Mouse (Mus musculus) intestine, embryonic 16.5 days (tissue): ENCODE measurements around the gene F3. TPM values are rescaled to one million over a fixed set of nuclear protein-coding genes. Genes with fewer than 3 reads are reported as not detected.
A peak's percentile ranks its signal among the peaks of the same experiment; 100 is the strongest.

Experiments used
- ATAC-seq: fragments of 200-750 bp; cut with Nextera tagmentation; 2 replicates; pipeline ENCODE4 v1.8.0; 2017; ENCODE audit warnings: moderate TSS enrichment, moderate library complexity
- H3K27ac ChIP-seq: fragments of 300-500 bp; sonication (generic); 2 replicates; pipeline ENCODE4 v1.5.1; 2014; ENCODE audit warnings: mild to moderate bottlenecking, low read length
- H3K27me3 ChIP-seq: fragments of 300-500 bp; sonication (generic); replicated peaks from 2 replicates; pipeline ENCODE4 v1.6.1; 2014; ENCODE audit warnings: low read length, control low read depth, mixed read lengths; ENCODE audit not compliant: control insufficient read depth, insufficient read depth
- H3K36me3 ChIP-seq: fragments of 300-500 bp; sonication (generic); 2 replicates; pipeline ENCODE4 v1.6.1; 2014; ENCODE audit warnings: low read length, control low read depth; ENCODE audit not compliant: control insufficient read depth, insufficient read depth
- H3K4me1 ChIP-seq: fragments of 300-500 bp; sonication (generic); 2 replicates; pipeline ENCODE4 v1.6.1; 2014; ENCODE audit warnings: low read length, control low read depth, mixed read lengths; ENCODE audit not compliant: control insufficient read depth, insufficient read depth
- H3K4me2 ChIP-seq: fragments of 300-500 bp; sonication (generic); 2 replicates; pipeline ENCODE4 v1.6.1; 2014; ENCODE audit warnings: low read depth, low read length, control low read depth
- H3K4me3 ChIP-seq: fragments of 300-500 bp; sonication (generic); 2 replicates; pipeline ENCODE4 v1.5.1; 2014; ENCODE audit warnings: mild to moderate bottlenecking, low read length
- H3K9ac ChIP-seq: fragments of 300-500 bp; sonication (generic); 2 replicates; pipeline ENCODE4 v1.6.1; 2014; ENCODE audit warnings: low read depth, low read length
- H3K9me3 ChIP-seq: fragments of 300-500 bp; sonication (generic); 2 replicates; pipeline ENCODE4 v1.6.1; 2016; ENCODE audit warnings: low read length, control low read depth; ENCODE audit not compliant: control insufficient read depth
- WGBS: fragments of 180-500 bp; shearing (Covaris S2); extraction: QIAGEN DNeasy Blood & Tissue Kit; methylation state at CpG from one replicate; pipeline ENCODE4 v1.1.7; 2014; 5-methylcytosine and 5-hydroxymethylcytosine counted together
- polyA plus RNA-seq: library from polyadenylated mRNA; unstranded; fragments of >200 nt; fragmentation: Nextera tagmentation; extraction: Ambion mirVana; gene quantifications from 2 replicates; pipeline ENCODE4 v1.2.1, GENCODE M21; 2015

F3 gene
- polyA plus RNA-seq, 1 experiment from 2014 or later: 28.6 TPM

DNA sequence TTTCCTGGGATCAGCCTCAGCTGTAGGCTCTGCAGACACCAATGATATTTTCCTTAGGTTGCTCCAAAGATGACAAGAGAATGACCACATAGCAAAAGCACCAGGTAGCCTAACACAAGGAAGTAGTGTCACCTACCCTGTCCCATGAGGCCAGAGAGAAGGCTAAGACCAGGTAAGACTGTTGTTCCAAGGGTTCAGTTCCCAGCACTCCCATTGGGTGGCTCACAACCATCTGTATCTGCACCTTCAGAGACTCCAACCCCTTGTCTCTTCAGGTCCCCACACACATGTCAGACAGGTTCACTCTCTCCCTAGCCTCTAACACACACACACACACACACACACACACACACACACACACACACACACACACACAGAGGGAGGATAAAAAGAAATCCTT is 8.0 kb upstream of the F3 start:
- Histone ChIP-seq H3K4me2 (no peak overlapping the region), H3K9me3 (no peaks in the 10 kb centered on the region), H3K4me3 (no peak overlapping the region), H3K36me3 (no peaks in the 10 kb centered on the region), H3K4me1 (peaks cover 10% of the 10 kb centered on the region), H3K27me3 (peaks cover 21% of the 10 kb centered on the region), H3K9ac (no peak overlapping the region), H3K27ac (no peak overlapping the region)
- no peak for ATAC-seq

DNA sequence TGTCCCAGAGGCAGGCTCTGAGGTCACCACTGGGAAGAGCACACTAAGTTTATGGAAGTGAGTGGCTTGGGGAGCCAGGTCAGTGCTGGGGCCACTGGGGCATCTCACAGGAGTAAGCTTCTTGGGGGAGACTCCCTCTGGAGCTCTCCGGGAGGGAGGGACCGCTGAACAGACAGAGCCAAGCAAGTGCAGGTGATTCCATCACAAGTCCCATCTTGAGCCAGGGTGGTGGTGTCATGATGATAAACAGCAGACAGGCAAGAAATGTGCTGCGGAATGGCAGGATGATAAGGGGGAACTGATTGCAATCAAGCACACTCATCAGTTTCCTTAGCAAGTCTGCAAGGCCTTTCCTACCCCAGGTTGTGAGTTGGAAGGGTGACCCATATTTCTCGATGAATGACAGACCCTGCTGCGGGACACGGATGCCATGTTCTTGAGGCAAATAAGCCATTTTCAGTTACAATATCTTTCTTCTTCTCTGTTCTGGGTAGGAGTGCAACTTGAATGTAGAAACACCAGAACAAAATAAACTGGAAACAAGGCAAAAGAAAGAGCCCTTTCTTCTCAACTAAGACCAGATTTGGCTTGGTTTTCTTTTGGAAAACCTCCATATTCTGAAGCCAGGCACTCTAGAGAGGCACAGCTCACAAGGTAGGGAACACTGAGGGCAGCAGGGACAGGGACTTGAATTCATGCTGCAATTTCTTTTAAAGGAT is 7.4 kb upstream of the F3 start:
- H3K9me3 ChIP-seq: no peaks in the 10 kb centered on the region
- H3K36me3 ChIP-seq: no peaks in the 10 kb centered on the region
- H3K27ac ChIP-seq: no peak overlapping the region
- no peak overlapping the region for H3K4me3 ChIP-seq
- H3K9ac ChIP-seq: no peak overlapping the region
- H3K4me2 ChIP-seq: no peak overlapping the region
- no peak for ATAC-seq
- H3K4me1 ChIP-seq: peaks cover 10% of the 10 kb centered on the region
- WGBS: 67% methylated on average over 6 of the region's 6 CpGs
- H3K27me3 ChIP-seq: peaks cover 18% of the 10 kb centered on the region

DNA sequence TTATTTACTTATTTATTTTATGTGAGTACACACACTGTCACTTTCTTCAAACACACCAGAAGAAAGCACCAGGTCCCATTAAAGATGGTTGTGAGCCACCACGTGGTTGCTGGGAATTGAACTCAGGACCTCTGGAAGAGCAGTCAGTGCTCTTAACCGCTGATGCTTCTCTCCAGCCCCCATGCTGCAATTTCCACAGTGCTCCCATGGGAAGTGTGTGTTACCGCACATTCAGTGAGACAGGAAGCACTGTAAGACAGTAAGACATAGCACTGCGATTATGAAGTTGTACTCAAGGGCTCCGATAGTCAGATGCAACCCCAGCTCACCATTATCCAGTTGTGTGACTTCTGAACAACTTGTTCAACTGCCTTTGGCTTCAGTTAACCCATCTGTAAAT is 6.9 kb upstream of the F3 start:
- no peak overlapping the region for H3K4me2 ChIP-seq
- H3K27ac ChIP-seq: no peak overlapping the region

GRCm38 (mm10) chr3:121718679-121719078 is 4.7 kb upstream of the F3 start:
- Histone ChIP-seq H3K36me3 (no peaks in the 10 kb centered on the region), H3K9ac (no peak overlapping the region), H3K4me1 (peaks cover 18% of the 10 kb centered on the region), H3K4me2 (no peak overlapping the region), H3K9me3 (no peaks in the 10 kb centered on the region), H3K4me3 (no peak overlapping the region), H3K27me3 (peaks cover 25% of the 10 kb centered on the region), H3K27ac (no peak overlapping the region)
- 81% methylated on average over 8 of the region's 8 CpGs for WGBS
- ATAC-seq: no peak

More for the DNA sequence above, 6.9 kb upstream of the F3 start:
- Histone ChIP-seq H3K36me3 (no peaks in the 10 kb centered on the region), H3K27me3 (peaks cover 19% of the 10 kb centered on the region), H3K9me3 (no peaks in the 10 kb centered on the region), H3K4me3 (no peak overlapping the region), H3K9ac (no peak overlapping the region), H3K4me1 (peaks cover 14% of the 10 kb centered on the region)
- no peak for ATAC-seq
- WGBS: 83% methylated on average over 5 of the region's 5 CpGs

- Histone ChIP-seq H3K36me3 (no peaks in the 10 kb centered on the region), H3K27ac (no peak overlapping the region), H3K9ac (no peak overlapping the region), H3K4me2 (no peak overlapping the region), H3K4me3 (no peak overlapping the region), H3K9me3 (no peaks in the 10 kb centered on the region), H3K27me3 (peaks cover 25% of the 10 kb centered on the region), H3K4me1 (peaks cover 25% of the 10 kb centered on the region)
- 65% methylated on average over 3 of the region's 3 CpGs for WGBS
- ATAC-seq: no peak
These were observed 3.6 kb upstream of the F3 start for GRCm38 (mm10) chr3:121719701-121720100.

- H3K27me3 ChIP-seq: peaks cover 22% of the 10 kb centered on the region
- H3K27ac ChIP-seq: no peak overlapping the region
- H3K36me3 ChIP-seq: no peaks in the 10 kb centered on the region
- H3K9ac ChIP-seq: no peak overlapping the region
- peaks cover 25% of the 10 kb centered on the region for H3K4me1 ChIP-seq
- WGBS: 32% methylated on average over 14 of the region's 14 CpGs
- 0 out of 2 replicates have a peak, but pooled peaks have one; percentile 9 for ATAC-seq
- H3K4me2 ChIP-seq: peak overlapping the region; percentile 39
- H3K4me3 ChIP-seq: peak overlapping the region; percentile 29
- no peaks in the 10 kb centered on the region for H3K9me3 ChIP-seq
These were observed 2.3 kb upstream of the F3 start for GRCm38 (mm10) chr3:121720801-121721690.

- ATAC-seq: no peak
- no peaks in the 10 kb centered on the region for H3K36me3 ChIP-seq
- peak overlapping the region; percentile 39 for H3K4me2 ChIP-seq
- peak overlapping the region; percentile 29 for H3K4me3 ChIP-seq
- no peak overlapping the region for H3K27ac ChIP-seq
- no peaks in the 10 kb centered on the region for H3K9me3 ChIP-seq
- WGBS: 68% methylated on average over 7 of the region's 7 CpGs
- peaks cover 22% of the 10 kb centered on the region for H3K27me3 ChIP-seq
- peaks cover 25% of the 10 kb centered on the region for H3K4me1 ChIP-seq
- H3K9ac ChIP-seq: no peak overlapping the region
These were observed 1.7 kb upstream of the F3 start for GRCm38 (mm10) chr3:121721691-121722070.

DNA sequence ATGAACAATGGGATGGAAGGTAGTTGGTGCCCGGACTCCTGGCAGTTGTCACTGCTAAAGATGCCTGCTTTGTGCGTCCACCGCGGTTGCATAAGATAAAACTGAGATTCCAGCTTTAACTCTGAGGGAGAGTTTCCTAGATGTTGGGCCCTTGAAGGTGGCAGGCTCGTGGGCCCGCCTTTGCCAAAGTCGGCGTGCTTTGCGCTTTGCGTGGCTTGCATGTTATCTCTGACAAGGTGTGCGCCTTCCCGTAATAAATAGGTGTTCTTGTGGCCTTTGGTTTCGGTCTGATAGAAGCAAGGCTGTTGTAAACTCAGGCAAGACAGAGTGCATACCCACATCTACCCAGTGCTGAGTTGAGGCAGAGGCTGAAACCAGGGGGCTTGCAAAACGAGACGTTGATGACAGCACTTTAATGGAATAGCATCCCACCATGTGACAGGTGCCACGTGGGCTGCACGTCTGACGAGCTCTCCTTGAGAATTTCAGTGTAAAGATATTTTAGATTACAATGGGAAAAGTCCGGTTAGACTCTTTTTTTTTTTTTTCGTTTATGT is 709 bp downstream of the F3 start:
- Histone ChIP-seq H3K4me1 (peaks cover 25% of the 10 kb centered on the region), H3K9me3 (no peaks in the 10 kb centered on the region), H3K36me3 (no peaks in the 10 kb centered on the region), H3K9ac (peak overlapping the region; percentile 68), H3K4me3 (peak overlapping the region; percentile 69), H3K27ac (peak overlapping the region; percentile 57), H3K27me3 (peaks cover 11% of the 10 kb centered on the region; the same call in 1 of the 2 replicates), H3K4me2 (peak overlapping the region; percentile 94)
- ATAC-seq: peak; percentile 50
- WGBS: 4% methylated on average over 20 of the region's 20 CpGs

GRCm38 (mm10) chr3:121724553-121724952 is 1.2 kb downstream of the F3 start:
- peak overlapping the region; percentile 68 for H3K9ac ChIP-seq
- 28% methylated on average over 12 of the region's 12 CpGs for WGBS

More at GRCm38 (mm10) chr3:121724553-121724952, 1.2 kb downstream of the F3 start:
- Histone ChIP-seq H3K4me1 (peaks cover 25% of the 10 kb centered on the region), H3K27ac (peak overlapping the region; percentile 57; the same call in 1 of the 2 replicates), H3K4me2 (peak overlapping the region; percentile 94), H3K36me3 (no peaks in the 10 kb centered on the region), H3K4me3 (peak overlapping the region; percentile 69), H3K27me3 (peaks cover 7% of the 10 kb centered on the region; the same call in 1 of the 2 replicates), H3K9me3 (no peaks in the 10 kb centered on the region)
- ATAC-seq: no peak
